Mouse (Mus musculus): Measurements from ENCODE around the gene Ano6. TPM values are rescaled to one million over a fixed set of nuclear protein-coding genes. Genes with fewer than 3 reads are reported as not detected.

Ano6 gene
- polyA plus RNA-seq, 1 experiment from 2014 or later, result 52.3 TPM

- Histone ChIP-seq H3K36me3 (no peaks in the 10 kb centered on the region), H3K4me3 (no peak overlapping the region), H3K4me1 (no peaks in the 10 kb centered on the region), H3K9me3 (no peaks in the 10 kb centered on the region), H3K27me3 (no peaks in the 10 kb centered on the region), H3K4me2 (no peak overlapping the region), H3K27ac (no peak overlapping the region), H3K9ac (no peak overlapping the region)
- ATAC-seq (ENCODE audit: insufficient number of reproducible peaks, insufficient read depth, low FRiP score, low TSS enrichment, low read depth), result no peak
- WGBS, result 88% methylated on average over 2 of the region's 2 CpGs
Observed at GRCm38 (mm10) chr15:95770307-95770706, 20.3 kb upstream of the Ano6 start.

GRCm38 (mm10) chr15:95772374-95772773 is 18.3 kb upstream of the Ano6 start:
- no peaks in the 10 kb centered on the region for H3K27me3 ChIP-seq
- H3K4me3 ChIP-seq, result no peak overlapping the region
- ATAC-seq (ENCODE audit: insufficient number of reproducible peaks, insufficient read depth, low FRiP score, low TSS enrichment, low read depth), result no peak
- no peak overlapping the region for H3K9ac ChIP-seq
- H3K27ac ChIP-seq, result no peak overlapping the region
- no peak overlapping the region for H3K4me2 ChIP-seq
- WGBS, result 61% methylated on average over 13 of the region's 13 CpGs
- H3K4me1 ChIP-seq, result no peaks in the 10 kb centered on the region
- no peaks in the 10 kb centered on the region for H3K9me3 ChIP-seq
- no peaks in the 10 kb centered on the region for H3K36me3 ChIP-seq

- Histone ChIP-seq H3K27me3 (no peaks in the 10 kb centered on the region), H3K9ac (no peak overlapping the region), H3K9me3 (no peaks in the 10 kb centered on the region), H3K27ac (no peak overlapping the region), H3K4me3 (no peak overlapping the region), H3K36me3 (no peaks in the 10 kb centered on the region), H3K4me1 (no peaks in the 10 kb centered on the region), H3K4me2 (no peak overlapping the region)
- no peak for ATAC-seq (ENCODE audit: insufficient number of reproducible peaks, insufficient read depth, low FRiP score, low TSS enrichment, low read depth)
- WGBS, result 53% methylated on average over 14 of the region's 14 CpGs
Observed at GRCm38 (mm10) chr15:95772861-95773836, 17.5 kb upstream of the Ano6 start.

DNA sequence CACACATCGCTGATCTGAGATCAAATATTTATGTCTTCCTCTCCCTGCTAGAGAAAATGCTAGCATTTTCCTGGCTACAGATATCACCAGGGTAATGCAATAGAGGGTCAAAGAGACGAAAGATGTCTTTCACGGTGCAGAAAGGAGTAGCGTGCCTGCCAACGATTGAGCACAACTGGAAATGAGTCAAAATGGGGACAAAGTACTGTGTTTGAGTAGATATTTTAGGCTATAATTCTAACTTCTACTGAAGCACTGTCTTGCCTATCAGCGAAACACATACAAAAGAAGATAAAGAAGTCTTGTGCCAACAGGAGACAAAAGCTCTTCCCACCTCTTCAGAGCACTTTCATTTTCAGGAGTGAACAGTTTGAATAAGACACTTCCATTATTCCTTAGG is 16.4 kb upstream of the Ano6 start:
- H3K27me3 ChIP-seq, result no peaks in the 10 kb centered on the region
- no peaks in the 10 kb centered on the region for H3K9me3 ChIP-seq
- ATAC-seq (ENCODE audit: insufficient number of reproducible peaks, insufficient read depth, low FRiP score, low TSS enrichment, low read depth), result no peak
- H3K4me2 ChIP-seq, result no peak overlapping the region
- H3K4me1 ChIP-seq, result no peaks in the 10 kb centered on the region
- no peaks in the 10 kb centered on the region for H3K36me3 ChIP-seq
- no peak overlapping the region for H3K9ac ChIP-seq
- 86% methylated on average over 6 of the region's 6 CpGs for WGBS
- H3K27ac ChIP-seq, result no peak overlapping the region
- no peak overlapping the region for H3K4me3 ChIP-seq

DNA sequence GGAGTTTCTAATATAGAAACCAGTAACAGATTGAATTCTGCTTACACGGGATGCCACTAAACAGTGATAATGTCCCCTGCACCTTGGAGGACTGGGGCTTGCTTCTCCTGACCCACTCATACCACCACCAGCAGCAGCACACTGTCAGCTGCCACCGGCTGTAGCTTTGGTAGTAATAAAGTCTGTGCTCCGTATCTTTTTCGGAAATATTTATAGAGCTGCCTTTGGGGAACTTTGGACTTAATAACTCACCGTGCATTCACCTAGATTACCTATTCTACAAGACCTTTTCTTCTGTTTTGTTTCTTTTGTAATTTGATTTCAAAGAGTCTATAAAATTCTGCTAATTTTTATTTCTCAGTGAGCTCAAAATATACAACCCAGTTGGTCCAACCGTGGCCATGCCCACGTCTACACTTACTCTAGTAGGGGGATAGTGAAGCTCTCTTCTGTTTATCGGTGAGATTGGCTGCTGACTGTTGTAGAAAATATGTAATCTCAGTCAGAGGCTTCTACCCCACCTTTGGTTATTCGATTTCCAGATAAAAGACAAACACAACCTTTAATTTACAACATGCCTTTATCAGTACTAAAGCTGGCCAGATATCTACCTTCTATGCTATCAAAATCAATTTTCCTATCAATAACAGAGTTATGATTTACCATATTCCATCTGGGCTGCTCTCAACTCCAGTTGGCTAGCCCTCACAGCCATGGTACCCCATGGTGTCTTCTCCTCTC is 15.8 kb upstream of the Ano6 start:
- WGBS, result 89% methylated on average over 9 of the region's 9 CpGs
- H3K27me3 ChIP-seq, result no peaks in the 10 kb centered on the region
- no peak overlapping the region for H3K4me3 ChIP-seq
- H3K9me3 ChIP-seq, result no peaks in the 10 kb centered on the region
- no peaks in the 10 kb centered on the region for H3K4me1 ChIP-seq
- ATAC-seq (ENCODE audit: insufficient number of reproducible peaks, insufficient read depth, low FRiP score, low TSS enrichment, low read depth), result no peak
- H3K36me3 ChIP-seq, result no peaks in the 10 kb centered on the region
- no peak overlapping the region for H3K27ac ChIP-seq
- no peak overlapping the region for H3K4me2 ChIP-seq
- no peak overlapping the region for H3K9ac ChIP-seq

DNA sequence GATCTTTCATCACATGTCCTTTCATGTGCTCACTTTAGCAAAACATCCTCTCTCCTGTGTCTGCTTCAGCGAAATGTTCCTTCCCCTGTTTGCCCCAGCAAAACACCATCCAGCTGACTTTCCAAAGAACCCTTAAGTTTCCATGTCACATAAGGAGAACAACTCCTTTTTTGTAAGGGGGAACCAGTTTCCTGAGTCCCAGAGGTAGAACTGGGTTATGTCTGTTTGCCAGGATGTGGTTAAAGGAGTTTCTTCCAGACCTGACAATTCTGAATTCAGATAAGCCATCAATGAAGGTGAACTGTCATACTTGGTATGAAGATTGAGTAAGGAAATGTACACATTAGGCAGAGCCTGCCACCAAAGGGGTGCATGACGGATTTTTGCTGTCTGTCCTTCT is 12.9 kb upstream of the Ano6 start:
- ATAC-seq (ENCODE audit: insufficient number of reproducible peaks, insufficient read depth, low FRiP score, low TSS enrichment, low read depth), result no peak
- Histone ChIP-seq H3K27me3 (no peaks in the 10 kb centered on the region), H3K27ac (no peak overlapping the region), H3K4me2 (no peak overlapping the region), H3K4me1 (no peaks in the 10 kb centered on the region), H3K36me3 (no peaks in the 10 kb centered on the region), H3K4me3 (no peak overlapping the region), H3K9me3 (no peaks in the 10 kb centered on the region), H3K9ac (no peak overlapping the region)
- 83% methylated on average over 2 of the region's 2 CpGs for WGBS

DNA sequence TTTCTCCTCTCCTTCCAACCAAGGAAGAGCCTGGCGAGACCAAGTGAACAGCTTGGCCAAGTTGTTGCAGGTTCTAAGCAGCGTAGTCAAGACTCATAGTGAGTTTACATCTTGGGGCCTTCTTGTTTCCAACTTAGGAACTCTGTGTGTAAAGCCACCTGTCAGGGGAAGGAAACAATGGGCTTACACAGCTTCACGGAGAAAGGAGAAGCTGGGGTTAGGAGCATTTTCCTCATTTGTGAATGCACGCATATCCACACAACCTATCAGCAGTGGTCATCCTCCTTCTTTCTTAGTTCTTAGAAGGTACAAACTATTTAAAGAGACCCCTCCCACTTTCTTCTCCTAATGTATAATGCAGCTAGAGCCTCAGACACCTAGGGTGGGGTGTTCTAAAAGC is 11.9 kb upstream of the Ano6 start:
- Histone ChIP-seq H3K27me3 (no peaks in the 10 kb centered on the region), H3K9ac (no peak overlapping the region), H3K4me3 (no peak overlapping the region), H3K9me3 (no peaks in the 10 kb centered on the region), H3K4me2 (no peak overlapping the region), H3K27ac (no peak overlapping the region), H3K4me1 (no peaks in the 10 kb centered on the region), H3K36me3 (no peaks in the 10 kb centered on the region)
- WGBS, result 89% methylated on average over 4 of the region's 4 CpGs
- ATAC-seq (ENCODE audit: insufficient number of reproducible peaks, insufficient read depth, low FRiP score, low TSS enrichment, low read depth), result no peak

GRCm38 (mm10) chr15:95786624-95787023 is 4.0 kb upstream of the Ano6 start:
- no peaks in the 10 kb centered on the region for H3K27me3 ChIP-seq
- no peak overlapping the region for H3K27ac ChIP-seq
- no peak overlapping the region for H3K4me2 ChIP-seq
- 0 out of 2 replicates have a peak, but pooled peaks cover 3% of the 10 kb centered on the region for H3K9me3 ChIP-seq
- H3K9ac ChIP-seq, result no peak overlapping the region
- no peaks in the 10 kb centered on the region for H3K36me3 ChIP-seq
- no peak for ATAC-seq (ENCODE audit: insufficient number of reproducible peaks, insufficient read depth, low FRiP score, low TSS enrichment, low read depth)
- no peak overlapping the region for H3K4me3 ChIP-seq
- peaks cover 9% of the 10 kb centered on the region for H3K4me1 ChIP-seq
- WGBS, result 83% methylated on average over 4 of the region's 4 CpGs

DNA sequence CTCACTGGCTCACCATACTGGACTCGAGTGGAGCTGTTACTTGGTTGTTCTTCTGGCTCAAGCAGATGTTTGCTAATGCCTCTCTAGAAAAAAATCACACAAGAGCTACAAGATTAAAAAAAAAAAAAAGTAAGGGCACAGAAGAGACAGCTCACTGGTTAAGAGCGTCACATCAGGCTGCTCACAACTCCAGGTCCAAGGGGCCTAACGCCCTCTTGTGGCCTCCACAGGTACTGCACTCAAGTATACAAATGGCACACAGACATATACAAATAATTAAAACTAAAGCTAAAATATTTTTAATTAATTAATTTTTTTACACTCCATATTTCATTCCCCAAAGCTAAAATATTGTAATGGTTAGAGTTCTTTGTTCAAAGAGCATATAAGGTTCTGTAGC is 3.1 kb upstream of the Ano6 start:
- no peak overlapping the region for H3K27ac ChIP-seq
- H3K4me1 ChIP-seq, result peaks cover 19% of the 10 kb centered on the region
- H3K9ac ChIP-seq, result no peak overlapping the region
- H3K9me3 ChIP-seq, result 0 out of 2 replicates have a peak, but pooled peaks cover 3% of the 10 kb centered on the region
- H3K4me3 ChIP-seq, result no peak overlapping the region
- no peak overlapping the region for H3K4me2 ChIP-seq
- WGBS, result 58% methylated on average over 3 of the region's 3 CpGs
- ATAC-seq (ENCODE audit: insufficient number of reproducible peaks, insufficient read depth, low FRiP score, low TSS enrichment, low read depth), result no peak
- no peaks in the 10 kb centered on the region for H3K27me3 ChIP-seq
- H3K36me3 ChIP-seq, result no peaks in the 10 kb centered on the region

GRCm38 (mm10) chr15:95789562-95790528 is 798 bp upstream of the Ano6 start:
- Histone ChIP-seq H3K4me3 (peak overlapping the region; percentile 81), H3K27me3 (no peaks in the 10 kb centered on the region), H3K9me3 (0 out of 2 replicates have a peak, but pooled peaks cover 3% of the 10 kb centered on the region), H3K36me3 (no peaks in the 10 kb centered on the region), H3K4me2 (peak overlapping the region; percentile 72), H3K27ac (peak overlapping the region; percentile 90), H3K4me1 (peaks cover 35% of the 10 kb centered on the region), H3K9ac (peak overlapping the region; percentile 96)
- no peak for ATAC-seq (ENCODE audit: insufficient number of reproducible peaks, insufficient read depth, low FRiP score, low TSS enrichment, low read depth)
- 11% methylated on average over 32 of the region's 32 CpGs for WGBS
